Mouse (Mus musculus): ENCODE results near the gene Eif4e2. TPM values are rescaled to one million over a fixed set of nuclear protein-coding genes. Genes with fewer than 3 reads are reported as not detected.

Eif4e2 gene
- polyA plus RNA-seq, 1 experiment, result 159 TPM

DNA sequence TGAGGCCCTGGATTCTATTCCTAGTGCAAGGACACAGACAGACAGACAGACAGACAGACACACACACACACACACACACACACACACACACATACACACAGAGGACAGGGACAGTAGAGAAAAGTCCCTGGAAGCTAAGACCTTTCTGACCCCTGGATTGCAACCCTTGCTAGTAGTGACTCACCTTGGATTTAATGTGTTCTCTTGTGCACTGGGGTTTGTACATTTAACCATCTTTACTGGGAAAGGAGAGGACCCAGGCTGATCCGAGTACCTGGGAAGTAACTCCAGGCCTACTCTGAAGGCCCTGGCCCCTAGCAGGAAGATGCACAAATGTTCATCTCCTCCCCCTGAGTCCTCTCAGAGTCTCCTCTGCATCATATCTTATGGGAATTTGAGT is 57.9 kb downstream of the Eif4e2 start:
- TF ChIP-seq MAX (IDR thresholded peaks at IDR 0.05) (no peak), CTCF (IDR thresholded peaks at IDR 0.05; ENCODE audit: control insufficient read depth, insufficient read depth, insufficient read length) (no peak), USF1 (IDR thresholded peaks at IDR 0.05; ENCODE audit: low read depth) (no peak), CEBPB (IDR thresholded peaks at IDR 0.05; ENCODE audit: low read depth) (no peak), MYOG (IDR thresholded peaks at IDR 0.05; ENCODE audit: control insufficient read depth, extremely low read depth, insufficient read length) (no peak), FOSL1 (IDR thresholded peaks at IDR 0.05; ENCODE audit: insufficient read depth, low read length, poor library complexity, severe bottlenecking) (no peak), MYOD1 (IDR thresholded peaks at IDR 0.05; ENCODE audit: control insufficient read depth, insufficient read length, low read depth) (no peak)
- Histone ChIP-seq H3ac (ENCODE audit: control insufficient read depth, insufficient read length, low read depth) (no peak overlapping the region), H3K4me3 (ENCODE audit: insufficient read depth, poor library complexity, severe bottlenecking) (no peak overlapping the region), H3K79me3 (ENCODE audit: low read depth) (no peaks in the 10 kb centered on the region), H3K36me3 (ENCODE audit: control insufficient read depth, insufficient read depth) (no peaks in the 10 kb centered on the region), H3K27me3 (ENCODE audit: control insufficient read depth, insufficient read depth, insufficient read length) (no peaks in the 10 kb centered on the region), H3K79me2 (ENCODE audit: control insufficient read depth, insufficient read depth) (no peaks in the 10 kb centered on the region)

DNA sequence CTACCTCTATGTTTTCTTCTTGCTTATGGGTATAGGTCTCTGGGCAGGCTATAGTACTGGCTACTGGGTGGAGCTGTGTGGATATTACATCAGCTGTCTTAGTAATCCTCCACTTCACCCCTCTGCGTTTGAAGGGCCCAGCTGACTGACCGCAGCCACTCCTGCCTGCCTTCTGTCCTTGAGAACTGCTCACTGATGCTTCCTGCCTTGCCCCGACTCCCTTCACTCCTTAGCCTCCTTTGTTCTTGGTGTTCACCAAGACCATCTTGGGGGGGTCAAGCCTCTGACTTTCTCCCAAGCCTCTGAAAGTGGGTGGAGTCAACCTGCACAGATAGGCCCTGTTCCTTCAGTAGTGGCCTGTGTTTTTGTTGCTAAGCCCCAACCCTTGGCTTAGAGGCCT is 58.7 kb downstream of the Eif4e2 start:
- no peak overlapping the region for H3ac ChIP-seq (ENCODE audit: control insufficient read depth, insufficient read length, low read depth)
- no peak for TF ChIP-seq USF1 (IDR thresholded peaks at IDR 0.05; ENCODE audit: low read depth)
- no peaks in the 10 kb centered on the region for H3K79me2 ChIP-seq (ENCODE audit: control insufficient read depth, insufficient read depth)
- no peaks in the 10 kb centered on the region for H3K27me3 ChIP-seq (ENCODE audit: control insufficient read depth, insufficient read depth, insufficient read length)
- H3K4me3 ChIP-seq (ENCODE audit: insufficient read depth, poor library complexity, severe bottlenecking), result no peak overlapping the region
- no peaks in the 10 kb centered on the region for H3K36me3 ChIP-seq (ENCODE audit: control insufficient read depth, insufficient read depth)
- H3K79me3 ChIP-seq (ENCODE audit: low read depth), result no peaks in the 10 kb centered on the region

DNA sequence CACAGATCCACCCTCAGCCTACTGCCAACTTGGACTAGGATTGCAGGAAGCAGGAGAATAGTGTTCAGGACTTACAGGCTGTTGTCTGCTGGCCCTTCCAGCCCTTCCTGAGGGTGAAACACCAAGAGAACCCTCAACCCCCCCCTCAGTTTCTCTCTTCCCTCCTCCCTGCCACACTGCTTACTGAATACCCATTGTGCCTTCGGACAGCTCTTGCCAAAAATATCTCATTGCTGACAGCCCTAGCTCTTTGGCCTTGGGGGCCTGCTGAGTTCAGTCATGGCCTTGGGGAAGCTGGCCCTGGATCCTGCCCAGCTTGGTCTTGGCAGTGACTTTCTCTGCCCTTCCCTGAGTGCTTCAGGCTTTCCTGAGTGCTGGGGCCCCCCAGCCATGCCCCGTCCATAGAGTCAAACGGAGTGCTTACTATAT is 59.8 kb downstream of the Eif4e2 start:
- no peak for TF ChIP-seq CEBPB (IDR thresholded peaks at IDR 0.05; ENCODE audit: low read depth)
- no peak for TF ChIP-seq CTCF (IDR thresholded peaks at IDR 0.05; ENCODE audit: control insufficient read depth, insufficient read depth, insufficient read length)
- TF ChIP-seq USF1 (IDR thresholded peaks at IDR 0.05; ENCODE audit: low read depth), result no peak
- no peak for TF ChIP-seq FOSL1 (IDR thresholded peaks at IDR 0.05; ENCODE audit: insufficient read depth, low read length, poor library complexity, severe bottlenecking)
- no peak for TF ChIP-seq MYOG (IDR thresholded peaks at IDR 0.05; ENCODE audit: control insufficient read depth, extremely low read depth, insufficient read length)
- no peak for TF ChIP-seq MYOD1 (IDR thresholded peaks at IDR 0.05; ENCODE audit: control insufficient read depth, insufficient read length, low read depth)
- no peak for TF ChIP-seq MAX (IDR thresholded peaks at IDR 0.05)
- Histone ChIP-seq H3ac (ENCODE audit: control insufficient read depth, insufficient read length, low read depth) (no peak overlapping the region), H3K79me2 (ENCODE audit: control insufficient read depth, insufficient read depth) (no peaks in the 10 kb centered on the region), H3K27me3 (ENCODE audit: control insufficient read depth, insufficient read depth, insufficient read length) (no peaks in the 10 kb centered on the region), H3K4me3 (ENCODE audit: insufficient read depth, poor library complexity, severe bottlenecking) (no peak overlapping the region), H3K79me3 (ENCODE audit: low read depth) (no peaks in the 10 kb centered on the region), H3K36me3 (ENCODE audit: control insufficient read depth, insufficient read depth) (no peaks in the 10 kb centered on the region)

- H3K36me3 ChIP-seq (ENCODE audit: control insufficient read depth, insufficient read depth), result no peaks in the 10 kb centered on the region
- H3K27me3 ChIP-seq (ENCODE audit: control insufficient read depth, insufficient read depth, insufficient read length), result no peaks in the 10 kb centered on the region
- TF ChIP-seq MYOG (IDR thresholded peaks at IDR 0.05; ENCODE audit: control insufficient read depth, extremely low read depth, insufficient read length), result no peak
- no peak for TF ChIP-seq USF1 (IDR thresholded peaks at IDR 0.05; ENCODE audit: low read depth)
- no peak for TF ChIP-seq MYOD1 (IDR thresholded peaks at IDR 0.05; ENCODE audit: control insufficient read depth, insufficient read length, low read depth)
- no peak for TF ChIP-seq MAX (IDR thresholded peaks at IDR 0.05)
- no peak for TF ChIP-seq FOSL1 (IDR thresholded peaks at IDR 0.05; ENCODE audit: insufficient read depth, low read length, poor library complexity, severe bottlenecking)
- TF ChIP-seq CEBPB (IDR thresholded peaks at IDR 0.05; ENCODE audit: low read depth), result no peak
- no peak for TF ChIP-seq CTCF (IDR thresholded peaks at IDR 0.05; ENCODE audit: control insufficient read depth, insufficient read depth, insufficient read length)
- no peaks in the 10 kb centered on the region for H3K79me2 ChIP-seq (ENCODE audit: control insufficient read depth, insufficient read depth)
- no peak overlapping the region for H3K4me3 ChIP-seq (ENCODE audit: insufficient read depth, poor library complexity, severe bottlenecking)
- H3K79me3 ChIP-seq (ENCODE audit: low read depth), result no peaks in the 10 kb centered on the region
- H3ac ChIP-seq (ENCODE audit: control insufficient read depth, insufficient read length, low read depth), result no peak overlapping the region
Observed at GRCm38 (mm10) chr1:87274134-87274533, 60.4 kb downstream of the Eif4e2 start.

DNA sequence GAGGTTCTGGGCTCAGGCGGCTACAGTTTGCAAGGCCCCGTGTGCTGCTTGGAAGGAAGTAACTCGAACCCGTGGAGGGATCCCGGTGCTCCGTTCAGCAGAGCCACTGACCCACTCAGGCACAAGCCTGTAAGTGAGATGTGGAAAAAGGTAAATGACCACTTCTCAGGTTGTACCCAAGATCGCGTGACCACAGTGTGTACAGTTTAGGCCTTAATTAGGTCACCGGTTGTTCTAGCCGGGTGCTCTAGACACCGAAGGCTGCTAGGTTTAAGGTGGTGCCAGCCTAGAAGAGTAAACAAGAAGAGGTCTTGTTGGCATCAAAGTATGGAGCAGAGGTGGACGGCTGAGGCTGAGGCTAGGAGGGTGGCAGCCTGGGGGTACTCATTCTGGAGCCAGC is 61.4 kb downstream of the Eif4e2 start:
- Histone ChIP-seq H3K79me2 (ENCODE audit: control insufficient read depth, insufficient read depth) (no peaks in the 10 kb centered on the region), H3K4me3 (ENCODE audit: insufficient read depth, poor library complexity, severe bottlenecking) (no peak overlapping the region), H3K27me3 (ENCODE audit: control insufficient read depth, insufficient read depth, insufficient read length) (no peaks in the 10 kb centered on the region), H3ac (ENCODE audit: control insufficient read depth, insufficient read length, low read depth) (no peak overlapping the region), H3K79me3 (ENCODE audit: low read depth) (no peaks in the 10 kb centered on the region), H3K36me3 (ENCODE audit: control insufficient read depth, insufficient read depth) (no peaks in the 10 kb centered on the region)
- TF ChIP-seq MYOG (IDR thresholded peaks at IDR 0.05; ENCODE audit: control insufficient read depth, extremely low read depth, insufficient read length) (no peak), MAX (IDR thresholded peaks at IDR 0.05) (no peak), MYOD1 (IDR thresholded peaks at IDR 0.05; ENCODE audit: control insufficient read depth, insufficient read length, low read depth) (no peak), CTCF (IDR thresholded peaks at IDR 0.05; ENCODE audit: control insufficient read depth, insufficient read depth, insufficient read length) (no peak), FOSL1 (IDR thresholded peaks at IDR 0.05; ENCODE audit: insufficient read depth, low read length, poor library complexity, severe bottlenecking) (no peak), CEBPB (IDR thresholded peaks at IDR 0.05; ENCODE audit: low read depth) (no peak), USF1 (IDR thresholded peaks at IDR 0.05; ENCODE audit: low read depth) (no peak)

- TF ChIP-seq USF1 (IDR thresholded peaks at IDR 0.05; ENCODE audit: low read depth) (no peak), CEBPB (IDR thresholded peaks at IDR 0.05; ENCODE audit: low read depth) (no peak), CTCF (IDR thresholded peaks at IDR 0.05; ENCODE audit: control insufficient read depth, insufficient read depth, insufficient read length) (no peak), MAX (IDR thresholded peaks at IDR 0.05) (no peak), MYOG (IDR thresholded peaks at IDR 0.05; ENCODE audit: control insufficient read depth, extremely low read depth, insufficient read length) (no peak), FOSL1 (IDR thresholded peaks at IDR 0.05; ENCODE audit: insufficient read depth, low read length, poor library complexity, severe bottlenecking) (no peak), MYOD1 (IDR thresholded peaks at IDR 0.05; ENCODE audit: control insufficient read depth, insufficient read length, low read depth) (no peak)
- Histone ChIP-seq H3ac (ENCODE audit: control insufficient read depth, insufficient read length, low read depth) (no peak overlapping the region), H3K27me3 (ENCODE audit: control insufficient read depth, insufficient read depth, insufficient read length) (no peaks in the 10 kb centered on the region), H3K36me3 (ENCODE audit: control insufficient read depth, insufficient read depth) (no peaks in the 10 kb centered on the region), H3K79me3 (ENCODE audit: low read depth) (no peaks in the 10 kb centered on the region), H3K79me2 (ENCODE audit: control insufficient read depth, insufficient read depth) (no peaks in the 10 kb centered on the region), H3K4me3 (ENCODE audit: insufficient read depth, poor library complexity, severe bottlenecking) (no peak overlapping the region)
Observed at GRCm38 (mm10) chr1:87276056-87276455, 62.3 kb downstream of the Eif4e2 start.

Data from C2C12 (cell line).